Mouse (Mus musculus): ENCODE data around the gene Olfr875.
"Not testable (repeated sequence)": the region's sequence is repeated elsewhere in the genome, so short reads cannot be mapped to it uniquely, and the experiment has no call there.

Gene Olfr875

DNA sequence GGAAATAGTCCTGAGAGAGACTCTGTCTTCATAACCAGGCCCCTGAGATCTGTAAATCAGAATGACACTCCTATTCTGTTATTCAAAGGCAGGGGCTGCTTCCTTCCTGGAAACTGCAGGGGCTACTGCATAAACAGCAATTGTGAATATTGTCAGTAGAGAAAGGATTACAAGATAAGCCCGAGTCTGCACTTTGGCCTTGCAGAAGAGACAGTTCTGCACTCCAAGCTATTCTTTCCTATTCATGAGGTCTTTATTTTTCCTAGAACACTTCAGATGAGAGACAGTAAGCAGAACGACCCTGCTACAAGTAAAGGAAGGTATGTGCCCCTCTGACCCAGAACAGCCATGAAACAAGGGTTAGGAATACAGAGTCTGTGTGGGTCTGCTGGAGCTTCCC, at the start of gene Olfr875:
Gene Olfr875, plus strand, starts transcription at position 99 of the 400 bp plus-strand sequence.
- no peak for DNase-seq

DNA sequence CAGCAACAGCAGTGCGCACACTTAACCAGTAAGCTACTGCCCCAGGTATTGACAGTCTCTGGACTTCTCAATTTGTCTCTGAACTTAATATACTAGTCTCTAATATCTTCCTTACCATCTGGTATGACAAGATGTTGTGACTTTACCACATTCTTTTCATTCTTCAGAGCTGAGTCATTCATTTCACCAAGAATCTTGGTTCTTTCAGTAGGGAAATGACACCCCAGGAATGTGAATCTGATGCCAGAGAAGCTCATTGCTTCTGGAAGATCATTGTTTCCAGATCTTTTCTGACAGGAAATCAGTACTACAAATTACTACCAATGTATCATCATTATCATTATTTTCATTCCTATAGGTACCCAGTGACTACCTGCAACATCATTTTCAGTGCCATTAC, 37.3 kb upstream of the Olfr875 start:
- DNase-seq: no peak

DNA sequence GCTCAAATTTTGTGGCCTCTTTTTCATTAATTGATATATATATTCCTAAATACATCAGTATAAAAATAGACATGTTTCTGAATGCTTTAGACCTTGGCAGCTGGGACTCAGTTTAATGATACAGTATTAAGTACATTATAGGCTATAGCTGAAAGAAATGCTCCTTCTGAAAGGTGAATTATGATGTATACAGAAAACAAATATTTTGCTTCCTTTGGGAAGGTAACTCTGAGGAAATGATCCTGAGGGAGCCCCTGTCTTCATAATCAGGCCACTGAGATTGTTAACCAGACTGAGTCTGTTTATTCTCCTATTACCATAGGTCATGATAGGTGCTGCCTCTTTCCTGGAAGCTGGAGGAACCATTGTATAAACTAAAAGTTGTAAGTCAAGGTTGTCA, 26.9 kb upstream of the Olfr875 start, which contains the start of gene Olfr874:
Gene Olfr874, plus strand, starts transcription at position 301 of the 400 bp plus-strand sequence.
- no peak for DNase-seq

DNA sequence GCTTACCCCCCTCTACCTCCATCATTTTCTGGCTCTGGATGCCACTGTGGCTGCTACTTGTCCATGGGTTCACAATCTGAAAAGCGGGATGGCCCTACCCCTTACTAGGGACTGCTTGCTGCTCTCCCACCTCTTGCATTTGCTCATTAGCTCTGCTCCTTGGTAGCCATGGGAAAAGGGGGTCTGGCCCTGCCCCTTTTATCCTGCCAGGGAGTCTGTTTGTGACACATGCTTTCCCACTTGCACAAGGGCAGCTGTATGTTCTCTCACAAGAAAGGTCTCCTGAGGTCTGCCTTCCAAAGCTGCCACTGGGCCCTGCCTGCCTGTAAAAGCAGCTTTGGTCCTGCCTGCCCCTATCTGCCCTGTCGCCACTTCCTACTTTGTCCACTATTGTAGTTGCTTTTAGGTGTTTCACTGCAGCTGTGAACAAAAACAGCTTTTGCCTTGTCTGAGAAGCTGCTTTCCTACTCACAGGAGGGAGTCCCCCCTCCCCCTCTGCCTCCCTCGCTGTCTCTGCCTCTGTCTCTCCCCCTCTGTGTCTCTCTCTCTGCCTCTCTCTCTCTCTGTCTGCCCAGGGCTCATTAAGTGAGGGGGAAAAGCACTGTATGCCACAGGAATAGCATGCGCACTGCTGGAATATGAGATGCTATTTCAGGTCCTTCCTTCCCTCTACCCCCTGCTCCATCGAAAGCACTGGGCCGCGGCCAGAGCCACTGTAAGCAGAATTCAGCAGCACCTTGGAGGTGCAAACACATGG, 21.2 kb upstream of the Olfr875 start:
- DNase-seq: no peak

DNA sequence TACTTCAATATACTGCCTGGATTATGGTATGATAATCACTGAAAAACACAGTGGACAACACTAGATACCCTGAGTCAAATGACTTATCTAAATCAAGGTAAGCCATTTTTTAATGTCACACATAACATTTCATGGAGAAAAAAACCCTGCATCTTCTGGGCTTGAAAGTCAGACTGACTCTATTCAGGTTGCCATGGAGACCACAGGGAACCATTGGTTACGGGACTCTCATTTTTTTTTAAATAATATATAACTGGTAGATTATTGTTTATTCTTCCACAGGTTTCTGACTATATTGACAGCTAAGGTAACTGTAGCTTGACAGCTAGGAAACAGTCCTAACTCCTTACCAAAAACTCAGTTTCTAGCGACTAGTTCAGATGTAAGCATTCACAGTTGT, 20.2 kb upstream of the Olfr875 start:
- DNase-seq: no peak

DNA sequence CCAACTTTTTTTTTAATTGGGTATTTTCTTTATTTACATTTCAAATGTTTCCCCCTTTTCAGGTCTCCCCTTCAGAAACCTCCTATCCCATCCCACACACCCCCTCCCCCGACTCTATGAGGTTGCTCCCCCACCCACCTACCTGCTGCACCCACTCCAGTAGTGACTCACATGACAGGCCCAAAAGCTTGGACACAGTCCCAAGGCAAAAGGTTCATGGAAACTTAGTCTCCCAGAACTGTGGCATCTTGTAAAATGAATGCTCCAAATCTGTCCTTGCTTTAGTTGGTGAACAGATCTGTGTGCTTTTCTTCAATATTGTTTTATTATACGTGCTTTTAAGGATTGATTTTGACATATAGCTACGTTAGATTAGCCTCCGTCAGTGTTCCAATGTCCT, 19.7 kb upstream of the Olfr875 start:
- no peak for DNase-seq

DNA sequence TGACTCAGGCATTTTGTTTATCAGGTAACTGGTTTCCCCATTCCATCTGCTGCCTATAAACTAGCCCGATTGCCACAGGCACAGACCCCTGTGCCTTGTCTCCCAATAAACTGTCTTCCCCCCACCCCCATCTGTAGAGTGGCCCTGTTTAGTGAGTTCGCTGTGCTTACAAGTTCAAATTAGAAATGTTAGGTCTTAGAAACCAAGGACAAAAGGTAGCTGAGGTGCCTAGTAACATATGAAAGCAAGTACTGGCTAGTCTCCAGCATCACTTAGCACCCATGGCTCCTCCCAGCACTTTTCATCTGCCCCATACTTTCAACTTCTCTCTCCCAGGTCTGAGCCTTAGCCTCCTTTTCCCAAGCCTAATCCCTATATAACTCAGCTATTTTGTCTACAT, 9.9 kb upstream of the Olfr875 start:
- DNase-seq: no peak

DNA sequence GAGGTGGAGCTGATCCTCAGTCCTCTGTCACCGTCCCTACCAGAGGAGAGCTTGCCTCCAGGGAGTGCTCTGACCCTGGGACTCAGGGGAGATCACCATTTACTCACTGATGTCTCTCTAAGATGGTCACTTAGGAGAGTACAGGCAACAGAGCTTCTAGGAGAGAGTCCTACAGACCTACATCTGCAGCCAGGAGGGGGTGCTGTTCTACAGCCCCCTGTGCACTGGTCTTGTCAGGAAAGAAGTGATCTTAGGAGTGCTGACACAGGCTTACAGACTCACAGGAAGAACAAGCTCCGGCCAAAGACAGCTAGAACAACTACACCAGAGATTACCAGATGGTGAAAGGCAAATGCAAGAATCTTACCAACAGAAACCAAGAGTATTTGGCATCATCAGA, 9.1 kb upstream of the Olfr875 start:
- DNase-seq: no peak

DNA sequence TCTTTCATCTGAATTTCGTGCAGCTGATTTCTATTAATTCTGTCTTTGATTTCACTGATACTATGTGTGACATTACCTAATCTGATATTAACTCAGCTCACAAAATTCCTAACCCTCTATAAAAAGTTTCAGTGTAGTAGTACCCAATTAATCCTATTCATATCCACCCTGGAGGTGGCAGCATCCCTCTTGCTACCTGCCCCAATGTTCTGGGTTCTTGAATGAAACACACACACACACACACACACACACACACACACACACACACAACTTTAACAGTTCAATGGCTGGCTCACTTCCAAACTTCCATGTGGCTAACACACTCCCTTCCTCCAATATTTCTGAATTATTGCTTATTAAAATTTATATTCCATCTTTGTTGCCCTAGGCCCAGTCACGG, 996 bp upstream of the Olfr875 start:
- no peak for DNase-seq

DNA sequence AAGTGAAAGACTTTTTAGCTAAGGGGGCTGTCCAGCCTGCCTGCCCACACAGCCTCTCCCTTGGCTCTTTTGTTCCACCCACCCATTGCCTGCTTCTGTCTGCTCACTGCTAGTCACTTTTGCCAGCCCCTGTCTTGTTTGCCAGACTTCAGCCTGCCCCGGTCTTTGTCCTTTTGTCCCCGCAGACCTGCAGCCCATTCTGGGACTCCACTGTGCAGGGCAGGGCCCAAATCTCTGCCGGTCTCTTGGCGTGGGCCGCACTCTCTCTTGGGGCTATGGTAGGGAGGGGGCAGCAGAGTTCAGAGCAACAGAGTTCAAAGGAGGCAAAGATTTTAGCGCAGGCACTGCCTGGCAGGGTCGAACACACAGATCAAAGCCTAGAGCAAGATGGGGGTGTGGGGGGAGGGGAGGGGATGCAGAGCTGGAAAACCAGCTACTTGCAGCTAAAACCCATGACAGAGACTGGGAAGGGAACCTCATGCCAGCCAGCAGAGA, 11.2 kb downstream of the Olfr875 start:
- DNase-seq: peak; percentile 3 to 4

DNA sequence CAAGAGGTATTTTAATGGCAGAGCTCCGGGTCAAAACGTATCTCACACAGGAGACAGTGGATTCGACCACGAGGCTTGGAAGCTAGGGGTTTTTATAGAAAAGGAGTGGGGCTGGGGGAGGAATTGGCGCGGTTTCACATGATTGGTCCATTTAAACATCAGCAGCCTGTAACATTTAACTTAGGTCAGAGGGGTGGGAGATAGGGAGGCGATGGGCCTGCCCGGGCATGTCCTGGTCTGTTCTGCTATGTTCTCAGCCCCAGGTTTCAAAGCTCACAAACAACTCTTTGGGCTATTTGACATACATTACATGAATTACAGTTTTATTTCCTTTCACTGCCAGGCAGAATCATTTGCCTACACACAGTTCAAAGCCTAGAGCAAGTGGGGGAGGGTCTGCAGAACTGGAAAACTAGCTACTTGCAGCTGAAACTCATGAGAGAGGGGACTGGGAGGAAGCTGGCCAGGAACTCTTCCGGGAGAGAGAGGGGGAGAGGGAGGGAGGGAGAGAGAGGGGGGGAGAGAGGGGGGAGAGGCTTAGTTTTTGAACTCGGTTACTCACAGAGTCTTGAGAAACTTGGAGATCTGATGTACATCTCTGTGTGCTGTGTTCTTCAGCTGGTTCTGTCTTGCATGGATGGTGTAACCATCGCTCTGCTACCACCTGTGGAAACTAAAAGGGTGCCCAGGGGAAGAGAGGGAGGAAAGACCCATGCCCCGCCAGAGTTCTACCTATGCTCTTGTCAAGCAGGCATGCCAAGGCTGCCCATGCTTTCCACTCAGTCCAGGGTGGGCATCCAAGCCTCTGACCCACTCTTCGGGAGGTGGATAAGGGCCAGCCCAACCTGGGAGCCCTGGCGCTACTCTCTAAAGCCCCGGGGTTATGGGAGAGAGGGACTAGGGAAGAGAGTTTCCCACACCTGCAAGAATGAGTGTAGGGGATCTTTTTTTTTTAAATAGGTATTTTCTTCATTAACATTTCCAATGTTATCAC, 12.0 kb downstream of the Olfr875 start:
- not testable (repeated sequence) for DNase-seq

DNA sequence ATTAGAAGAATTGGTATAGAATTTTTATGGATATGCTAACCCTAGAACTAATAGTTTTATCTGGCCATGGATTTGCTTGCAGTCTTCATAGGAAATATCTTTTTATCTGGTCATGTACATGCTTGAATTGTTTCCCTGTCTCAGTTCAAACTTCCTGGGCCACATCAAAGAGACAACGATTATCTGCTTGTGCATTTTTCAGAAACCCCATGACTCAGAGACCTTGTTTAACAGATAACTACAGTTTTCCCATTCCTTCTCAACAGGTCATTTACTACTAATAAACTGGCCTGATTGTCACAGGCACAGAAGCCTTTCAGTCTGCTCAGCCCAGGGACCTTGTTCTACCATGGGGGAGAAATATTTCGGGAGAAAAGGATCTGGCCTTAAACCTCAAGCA, 14.8 kb downstream of the Olfr875 start:
- no peak for DNase-seq

DNA sequence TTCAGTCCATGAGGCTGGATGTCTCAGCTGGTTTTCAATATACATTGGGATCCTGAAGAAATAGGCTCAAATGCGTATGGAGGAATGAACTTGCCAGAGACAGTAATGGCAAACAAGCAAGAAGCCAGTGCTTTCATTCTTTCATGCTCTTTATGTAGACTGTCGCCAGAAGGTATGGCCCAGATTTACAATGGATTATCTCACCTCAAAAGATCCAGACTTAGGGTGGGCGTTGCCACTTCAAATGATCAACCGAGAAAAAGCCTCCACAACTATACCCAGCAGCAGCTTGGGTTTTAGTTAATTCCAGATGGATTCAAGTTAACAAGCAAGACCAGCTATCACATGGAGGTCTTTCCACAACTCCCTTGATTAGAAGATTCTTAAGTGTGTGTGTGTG, 30.4 kb downstream of the Olfr875 start:
- no peak for DNase-seq

DNA sequence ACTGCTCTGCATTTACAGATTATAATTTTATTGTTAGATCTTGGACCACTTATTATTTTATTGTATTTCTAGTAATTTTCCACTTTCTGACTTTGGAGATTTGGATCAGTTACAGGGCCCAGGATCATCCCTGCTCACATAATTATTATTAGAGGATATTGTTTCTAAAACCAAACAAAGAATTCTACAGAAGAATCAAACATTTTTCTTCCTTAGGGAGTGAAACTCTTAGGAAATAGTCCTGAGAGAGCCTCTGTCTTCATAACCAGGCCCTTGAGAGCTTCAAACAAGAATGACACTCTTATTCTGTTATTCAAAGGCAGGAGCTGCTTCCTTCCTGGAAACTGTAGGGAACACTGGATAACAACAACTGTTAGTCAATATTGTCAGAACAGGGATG, 31.1 kb downstream of the Olfr875 start, which contains the start of gene Olfr876:
Gene Olfr876, plus strand, starts transcription at position 301 of the 400 bp plus-strand sequence.
- DNase-seq: no peak

DNA sequence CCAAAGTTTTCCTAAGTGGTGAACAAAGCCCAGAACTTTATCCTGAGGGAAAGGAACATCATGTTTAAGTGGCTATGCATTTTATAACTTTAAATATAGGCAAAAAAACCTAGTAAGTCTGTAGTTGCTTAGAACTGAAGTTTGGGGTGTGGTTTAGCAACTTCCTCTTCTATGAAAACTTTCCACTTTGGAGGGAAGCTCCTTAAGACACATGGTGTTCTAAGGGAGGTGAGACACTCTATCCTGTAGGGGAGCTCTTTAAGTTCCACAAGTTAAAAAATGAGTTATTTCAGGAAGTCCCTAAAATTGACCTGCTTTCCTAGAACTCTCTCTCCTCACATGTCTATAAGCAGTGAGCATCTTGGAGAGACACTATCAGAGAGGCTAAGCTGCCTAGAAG, 35.6 kb downstream of the Olfr875 start:
- DNase-seq: no peak

DNA sequence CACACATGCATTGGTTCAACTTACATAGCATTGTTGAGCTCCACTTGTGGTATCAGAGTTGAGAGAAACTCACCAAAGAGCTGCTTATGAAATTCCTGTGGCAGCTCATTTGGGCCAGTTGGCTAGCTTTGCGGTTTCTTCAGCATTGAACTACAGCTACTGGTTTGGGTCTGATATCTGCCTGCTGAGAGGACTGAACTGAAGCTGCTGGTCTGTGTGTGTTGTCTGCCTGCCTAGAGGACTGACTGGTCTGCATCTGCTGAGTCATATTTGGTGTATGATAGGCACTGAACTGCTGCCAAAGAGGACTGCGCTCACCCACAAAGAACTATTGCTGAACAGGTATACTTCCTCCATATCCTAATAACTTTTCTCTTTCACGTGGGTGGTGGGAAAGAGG, 36.8 kb downstream of the Olfr875 start:
- DNase-seq: no peak

DNA sequence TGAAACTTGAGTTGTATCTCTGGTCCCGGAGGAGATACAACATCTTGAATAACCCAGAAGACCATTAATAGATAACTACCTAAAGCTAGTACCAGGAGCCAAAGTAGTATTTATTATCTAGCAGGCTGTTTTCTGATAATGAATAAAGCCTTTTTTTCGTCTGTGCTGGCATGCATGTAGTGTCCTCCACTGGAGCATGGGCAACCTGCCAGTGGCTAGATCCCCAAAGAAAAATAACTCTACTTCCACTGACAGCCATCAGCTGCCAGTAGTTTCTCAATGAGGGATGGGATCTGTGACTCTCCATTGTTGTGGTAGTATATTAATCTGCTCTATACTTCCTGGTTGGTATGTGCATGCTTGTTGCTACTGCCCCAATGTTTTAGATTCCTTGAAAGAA, 37.3 kb downstream of the Olfr875 start:
- peak in 1 of 2 experiments; percentile 9 for DNase-seq

DNA sequence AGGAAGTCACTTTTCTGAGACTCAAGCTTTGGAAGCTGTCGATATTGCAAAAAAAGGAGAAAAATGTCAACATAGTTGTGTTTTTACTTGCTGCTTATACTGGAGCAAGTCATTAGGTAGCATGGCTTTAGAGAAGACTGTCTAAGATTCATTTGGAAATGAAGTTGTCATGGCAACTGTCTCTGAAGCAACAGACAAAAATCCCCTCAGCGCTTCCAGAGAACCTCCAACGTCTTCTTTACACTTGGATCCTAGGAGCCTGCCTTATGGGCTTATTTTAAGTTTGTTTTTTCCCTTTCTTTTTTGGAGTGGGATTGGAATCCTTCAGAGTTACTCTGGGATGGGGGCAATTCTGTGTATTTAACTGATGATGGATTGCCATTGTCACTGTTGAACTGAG, 43.0 kb downstream of the Olfr875 start:
- DNase-seq: no peak

All from cerebellum, postnatal 25 days (tissue).